Mouse (Mus musculus) erythroblast, embryonic 14.5 days (primary cell): ENCODE measurements around the gene Asgr1. TPM values are rescaled to one million over a fixed set of nuclear protein-coding genes. Genes with fewer than 3 reads are reported as not detected.

Source experiments
- H3K27me3 ChIP-seq: 2 replicates; pipeline ENCODE4 v1.6.1; 2012; ENCODE audit warnings: inconsistent platforms; ENCODE audit not compliant: control insufficient read depth
- H3K36me3 ChIP-seq: 2 replicates; pipeline ENCODE4 v1.6.1; 2012; ENCODE audit warnings: mild to moderate bottlenecking, inconsistent platforms; ENCODE audit not compliant: control insufficient read depth
- H3K4me1 ChIP-seq: 2 replicates; pipeline ENCODE4 v1.6.1; 2012; ENCODE audit warnings: inconsistent platforms; ENCODE audit not compliant: control insufficient read depth
- H3K4me3 ChIP-seq: replicated peaks from 2 replicates; pipeline ENCODE3; 2012; ENCODE audit warnings: moderate library complexity, mild to moderate bottlenecking, inconsistent platforms
- H3K9me3 ChIP-seq: 2 replicates; pipeline ENCODE4 v1.6.1; 2012; ENCODE audit warnings: low read length, inconsistent platforms, mixed read lengths; ENCODE audit not compliant: control insufficient read depth
- GATA1 ChIP-seq: IDR thresholded peaks from 2 replicates; pipeline ENCODE4 v1.6.1; 2012; ENCODE audit warnings: low read length, inconsistent platforms, mixed read lengths
- TAL1 ChIP-seq: IDR thresholded peaks from 3 replicates; pipeline ENCODE4 v1.6.1; 2012; ENCODE audit warnings: low read length, inconsistent platforms, mixed read lengths
- polyA plus RNA-seq: library from polyadenylated mRNA; stranded (reverse); fragments of >175 nt; gene quantifications from 2 replicates; pipeline ENCODE4 v1.2.3, GENCODE M21; 2012

Gene Asgr1
- polyA plus RNA-seq, 1 experiment, result not detected

GRCm38 (mm10) chr11:70023481-70024150 lies 30.3 kb upstream of the Asgr1 start:
- Histone ChIP-seq H3K9me3 (peaks cover 3% of the 10 kb centered on the region; the same call in 1 of the 2 replicates), H3K4me3 (no peak overlapping the region), H3K27me3 (peaks cover 72% of the 10 kb centered on the region), H3K36me3 (no peaks in the 10 kb centered on the region), H3K4me1 (peaks cover 32% of the 10 kb centered on the region)
- TF ChIP-seq TAL1 (no peak), GATA1 (no peak)

GRCm38 (mm10) chr11:70024151-70024514 lies 29.8 kb upstream of the Asgr1 start:
- H3K4me1 ChIP-seq, result peaks cover 32% of the 10 kb centered on the region
- H3K9me3 ChIP-seq, result peaks cover 3% of the 10 kb centered on the region; the same call in 1 of the 2 replicates
- H3K27me3 ChIP-seq, result peaks cover 75% of the 10 kb centered on the region
- TF ChIP-seq TAL1 (no peak), GATA1 (no peak)
- H3K4me3 ChIP-seq, result no peak overlapping the region
- H3K36me3 ChIP-seq, result no peaks in the 10 kb centered on the region

- Histone ChIP-seq H3K27me3 (peaks cover 74% of the 10 kb centered on the region), H3K4me3 (no peak overlapping the region), H3K4me1 (peaks cover 16% of the 10 kb centered on the region), H3K9me3 (no peaks in the 10 kb centered on the region), H3K36me3 (no peaks in the 10 kb centered on the region; the same call in 1 of the 2 replicates)
- no peak for TF ChIP-seq GATA1
- TF ChIP-seq TAL1, result no peak
Measured at GRCm38 (mm10) chr11:70026689-70027088, 27.2 kb upstream of the Asgr1 start.

- H3K36me3 ChIP-seq, result no peaks in the 10 kb centered on the region; the same call in 1 of the 2 replicates
- peaks cover 15% of the 10 kb centered on the region for H3K4me1 ChIP-seq
- H3K9me3 ChIP-seq, result no peaks in the 10 kb centered on the region
- TF ChIP-seq GATA1 (no peak), TAL1 (no peak)
- peaks cover 67% of the 10 kb centered on the region for H3K27me3 ChIP-seq
- no peak overlapping the region for H3K4me3 ChIP-seq
Measured at GRCm38 (mm10) chr11:70027397-70027796, 26.5 kb upstream of the Asgr1 start.

GRCm38 (mm10) chr11:70028401-70029129 lies 25.3 kb upstream of the Asgr1 start:
- Histone ChIP-seq H3K4me1 (peaks cover 15% of the 10 kb centered on the region), H3K4me3 (no peak overlapping the region), H3K9me3 (no peaks in the 10 kb centered on the region), H3K36me3 (no peaks in the 10 kb centered on the region; the same call in 1 of the 2 replicates), H3K27me3 (peaks cover 55% of the 10 kb centered on the region)
- no peak for TF ChIP-seq GATA1

DNA sequence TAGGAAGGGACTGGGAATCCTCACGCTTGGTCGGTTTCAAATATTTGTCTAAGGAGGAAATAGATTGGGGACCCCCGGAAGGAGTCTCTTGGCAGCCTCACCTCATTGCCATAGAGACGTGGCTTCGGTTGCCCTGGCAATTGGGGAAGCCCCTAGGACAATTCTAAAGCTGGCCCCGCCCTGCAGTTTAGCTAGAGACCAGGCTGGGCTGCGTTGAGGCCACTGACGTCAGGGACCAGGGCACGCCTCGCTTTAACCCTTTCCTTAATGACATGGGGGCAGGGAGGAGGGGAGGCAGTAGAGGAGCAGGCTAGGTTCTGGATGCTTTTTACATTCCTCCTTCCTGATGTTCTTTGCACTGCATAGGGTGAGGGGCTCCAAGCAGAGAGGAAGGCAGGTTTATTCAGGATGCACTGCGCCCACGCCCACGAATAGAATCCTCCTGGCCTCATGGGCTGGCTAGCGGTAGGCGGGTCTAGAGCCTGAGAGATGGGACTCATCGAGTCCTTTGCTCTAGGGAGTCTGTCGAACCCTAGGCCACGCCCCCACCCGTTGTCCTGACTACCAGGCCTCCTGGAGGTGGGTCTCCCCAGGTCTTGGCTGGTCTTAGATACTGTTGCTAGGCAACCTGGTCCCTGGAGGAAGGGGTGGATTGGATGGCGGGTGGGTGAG lies 24.6 kb upstream of the Asgr1 start:
- TF ChIP-seq TAL1, result no peak
- Histone ChIP-seq H3K9me3 (no peaks in the 10 kb centered on the region), H3K27me3 (peaks cover 48% of the 10 kb centered on the region), H3K4me3 (no peak overlapping the region), H3K4me1 (peaks cover 15% of the 10 kb centered on the region), H3K36me3 (no peaks in the 10 kb centered on the region; the same call in 1 of the 2 replicates)

- H3K4me3 ChIP-seq, result no peak overlapping the region
- peaks cover 41% of the 10 kb centered on the region for H3K27me3 ChIP-seq
- H3K36me3 ChIP-seq, result no peaks in the 10 kb centered on the region; the same call in 1 of the 2 replicates
- no peak for TF ChIP-seq GATA1
- TF ChIP-seq TAL1, result no peak
- H3K4me1 ChIP-seq, result peaks cover 15% of the 10 kb centered on the region
- H3K9me3 ChIP-seq, result no peaks in the 10 kb centered on the region
Measured at GRCm38 (mm10) chr11:70029829-70030550, 23.9 kb upstream of the Asgr1 start.

- no peak overlapping the region for H3K4me3 ChIP-seq
- no peaks in the 10 kb centered on the region; the same call in 1 of the 2 replicates for H3K36me3 ChIP-seq
- H3K4me1 ChIP-seq, result peaks cover 15% of the 10 kb centered on the region
- H3K9me3 ChIP-seq, result no peaks in the 10 kb centered on the region
- peaks cover 33% of the 10 kb centered on the region for H3K27me3 ChIP-seq
- TF ChIP-seq GATA1, result no peak
- no peak for TF ChIP-seq TAL1
Measured at GRCm38 (mm10) chr11:70030651-70031320, 23.1 kb upstream of the Asgr1 start.
